Mouse (Mus musculus): ENCODE data around the gene Vmn1r204.
"Not testable (repeated sequence)": the region's sequence is repeated elsewhere in the genome, so short reads cannot be mapped to it uniquely, and the experiment has no call there.

The Vmn1r204 gene

GRCm38 (mm10) chr13:22552898-22553297 lies at the start of gene Vmn1r204:
Gene Vmn1r204 (plus strand): TSS chr13:22553198.
- DNase-seq, result not testable (repeated sequence)

- DNase-seq, result no peak
These were observed 47.7 kb upstream of the Vmn1r204 start, which contains the start of gene Vmn1r202 for GRCm38 (mm10) chr13:22505281-22505680. Gene Vmn1r202 (minus strand): TSS chr13:22505381.

GRCm38 (mm10) chr13:22517814-22518213 lies 35.2 kb upstream of the Vmn1r204 start, which contains the start of gene Vmn1r203:
Gene Vmn1r203 (plus strand): TSS chr13:22518114.
- no peak for DNase-seq

GRCm38 (mm10) chr13:22574911-22575310 lies 21.9 kb downstream of the Vmn1r204 start:
- not testable (repeated sequence) for DNase-seq

- not testable (repeated sequence) for DNase-seq
These were observed 30.3 kb downstream of the Vmn1r204 start for GRCm38 (mm10) chr13:22583336-22583735.

- no peak for DNase-seq
These were observed 39.9 kb downstream of the Vmn1r204 start, which contains the start of gene Vmn1r205 for GRCm38 (mm10) chr13:22592900-22593299. Gene Vmn1r205 (minus strand): TSS chr13:22593000.
